Mouse (Mus musculus) right cerebral cortex, postnatal 14 days (tissue): Measurements from ENCODE around the gene Tmprss13.

ENCODE experiments used
- DNase-seq: peaks from one replicate; pipeline ENCODE4 v3.0.0; 2022

Gene Tmprss13

GRCm38 (mm10) chr9:45337406-45337805, 18.5 kb downstream of the Tmprss13 start:
- DNase-seq, result no peak

GRCm38 (mm10) chr9:45343066-45343465, 24.2 kb downstream of the Tmprss13 start:
- no peak for DNase-seq

- DNase-seq, result no peak
Observed at GRCm38 (mm10) chr9:45345516-45345915, 26.6 kb downstream of the Tmprss13 start.

GRCm38 (mm10) chr9:45346276-45346675, 27.4 kb downstream of the Tmprss13 start:
- no peak for DNase-seq

- DNase-seq, result no peak
Observed at GRCm38 (mm10) chr9:45348560-45348959, 29.7 kb downstream of the Tmprss13 start.

GRCm38 (mm10) chr9:45349181-45349580, 30.3 kb downstream of the Tmprss13 start:
- no peak for DNase-seq

- no peak for DNase-seq
Observed at GRCm38 (mm10) chr9:45349851-45350250, 31.0 kb downstream of the Tmprss13 start.

GRCm38 (mm10) chr9:45355192-45355591, 36.3 kb downstream of the Tmprss13 start:
- no peak for DNase-seq

GRCm38 (mm10) chr9:45358356-45358755, 39.5 kb downstream of the Tmprss13 start:
- no peak for DNase-seq

GRCm38 (mm10) chr9:45362051-45362461, 43.2 kb downstream of the Tmprss13 start:
- DNase-seq, result no peak

GRCm38 (mm10) chr9:45363639-45364214, 44.8 kb downstream of the Tmprss13 start:
- no peak for DNase-seq

GRCm38 (mm10) chr9:45367716-45368115, 48.8 kb downstream of the Tmprss13 start:
- DNase-seq, result no peak

GRCm38 (mm10) chr9:45368341-45368901, 49.5 kb downstream of the Tmprss13 start:
- DNase-seq, result no peak

GRCm38 (mm10) chr9:45370117-45370561, 51.2 kb downstream of the Tmprss13 start, which contains the start of gene Fxyd6:
Fxyd6 (plus strand) TSS chr9:45370185.
- DNase-seq, result peak; percentile 63

GRCm38 (mm10) chr9:45370616-45371336, 51.9 kb downstream of the Tmprss13 start:
- DNase-seq, result no peak

- no peak for DNase-seq
Observed at GRCm38 (mm10) chr9:45371337-45371707, 52.4 kb downstream of the Tmprss13 start.

GRCm38 (mm10) chr9:45373896-45374295, 55.0 kb downstream of the Tmprss13 start:
- no peak for DNase-seq

GRCm38 (mm10) chr9:45374988-45375502, 56.1 kb downstream of the Tmprss13 start:
- DNase-seq, result no peak

- DNase-seq, result no peak
Observed at GRCm38 (mm10) chr9:45376427-45376826, 57.5 kb downstream of the Tmprss13 start.

- DNase-seq, result no peak
Observed at GRCm38 (mm10) chr9:45376883-45377282, 58.0 kb downstream of the Tmprss13 start.

- DNase-seq, result no peak
Observed at GRCm38 (mm10) chr9:45380411-45381251, 61.7 kb downstream of the Tmprss13 start.

GRCm38 (mm10) chr9:45382336-45382735, 63.4 kb downstream of the Tmprss13 start:
- no peak for DNase-seq

GRCm38 (mm10) chr9:45382834-45383233, 63.9 kb downstream of the Tmprss13 start:
- DNase-seq, result no peak
